ENCODE assay signal across 8 mouse cellular contexts in genomic region chr16:37867791-37868505, GRCm38 (mm10). TPM values are rescaled to one million over a fixed set of nuclear protein-coding genes. Genes with fewer than 3 reads are reported as not detected.
DNase-seq lines count a peak whose midpoint lies in the region; ATAC-seq and TF ChIP-seq lines count a peak whose summit lies in the region.

Gene Lrrc58 (plus strand): TSS chr16:37868389.

- H3K9ac ChIP-seq in heart, embryonic 13.5 days: peak within 1 kb of the TSS; percentile 98
- H3K9ac ChIP-seq in liver, embryonic 12.5 days: peak within 1 kb of the TSS; percentile 89
- H3K9ac ChIP-seq in stomach, embryonic 14.5 days (replicated peaks; ENCODE audit: low read depth, low read length): peak within 1 kb of the TSS; percentile 99

- H3K9me3 ChIP-seq in heart, embryonic 13.5 days: no peaks in the 10 kb centered on the region
- no peaks in the 10 kb centered on the region for H3K9me3 ChIP-seq in liver, embryonic 12.5 days (replicated peaks)
- no peaks in the 10 kb centered on the region for H3K9me3 ChIP-seq in stomach, embryonic 14.5 days (ENCODE audit: control insufficient read depth, low read depth, low read length)

- TF ChIP-seq CTCF in brain, embryonic 14.5 days (IDR thresholded peaks at IDR 0.05; ENCODE audit: borderline replicate concordance, extremely low read depth, insufficient read depth, insufficient read length): no peak

- H3K4me1 ChIP-seq in heart, embryonic 13.5 days: peaks cover 29% of the 10 kb centered on the region
- peaks cover 32% of the 10 kb centered on the region for H3K4me1 ChIP-seq in liver, embryonic 12.5 days
- H3K4me1 ChIP-seq in stomach, embryonic 14.5 days (ENCODE audit: control insufficient read depth, insufficient read depth, low read length): peaks cover 16% of the 10 kb centered on the region; the same call in 1 of the 2 replicates

- ATAC-seq in heart, embryonic 13.5 days (ENCODE audit: extremely low read depth, insufficient number of reproducible peaks, low FRiP score, low TSS enrichment): peak; percentile 90
- peak; percentile 90 for ATAC-seq in liver, embryonic 12.5 days
- peak; percentile 89 for ATAC-seq in stomach, embryonic 14.5 days (ENCODE audit: insufficient number of reproducible peaks, insufficient read depth, low FRiP score, low read depth)

- WGBS in heart, embryonic 13.5 days: under 1% methylated on average over 81 of the region's 86 CpGs
- WGBS in liver, embryonic 12.5 days (ENCODE audit: insufficient replicate concordance): 2% methylated on average over 39 of the region's 86 CpGs
- WGBS in stomach, embryonic 14.5 days: 1% methylated on average over 67 of the region's 86 CpGs

- peak within 1 kb of the TSS; percentile 87 for H3K4me3 ChIP-seq in heart, embryonic 13.5 days
- peak within 1 kb of the TSS; percentile 94 for H3K4me3 ChIP-seq in liver, embryonic 12.5 days
- H3K4me3 ChIP-seq in stomach, embryonic 14.5 days (ENCODE audit: low read depth, low read length): peak within 1 kb of the TSS; percentile 99

- H3K27ac ChIP-seq in heart, embryonic 13.5 days (replicated peaks): peak within 1 kb of the TSS; percentile 95
- peak within 1 kb of the TSS; percentile 90 for H3K27ac ChIP-seq in liver, embryonic 12.5 days
- H3K27ac ChIP-seq in stomach, embryonic 14.5 days (ENCODE audit: low read length): peak within 1 kb of the TSS; percentile 97

- no peaks in the 10 kb centered on the region for H3K27me3 ChIP-seq in heart, embryonic 13.5 days (replicated peaks)
- no peaks in the 10 kb centered on the region for H3K27me3 ChIP-seq in liver, embryonic 12.5 days (replicated peaks)
- no peaks in the 10 kb centered on the region for H3K27me3 ChIP-seq in stomach, embryonic 14.5 days (ENCODE audit: control insufficient read depth, insufficient read depth, low read length)

- peak; percentile 92 for TF ChIP-seq POLR2A in brain, embryonic 14.5 days (IDR thresholded peaks at IDR 0.05; ENCODE audit: borderline replicate concordance, extremely low read depth, insufficient read depth, insufficient read length, poor library complexity, severe bottlenecking)

- peak within 1 kb of the TSS; percentile 79 for H3K4me2 ChIP-seq in heart, embryonic 13.5 days
- peak within 1 kb of the TSS; percentile 90 for H3K4me2 ChIP-seq in liver, embryonic 12.5 days
- peak within 1 kb of the TSS; percentile 67 for H3K4me2 ChIP-seq in stomach, embryonic 14.5 days (replicated peaks; ENCODE audit: low read depth, low read length)

- H3K36me3 ChIP-seq in heart, embryonic 13.5 days: peaks cover 4% of the 10 kb centered on the region; the same call in 1 of the 2 replicates
- 0 out of 2 replicates have a peak, but pooled peaks cover 10% of the 10 kb centered on the region for H3K36me3 ChIP-seq in liver, embryonic 12.5 days
- no peaks in the 10 kb centered on the region for H3K36me3 ChIP-seq in stomach, embryonic 14.5 days (ENCODE audit: control insufficient read depth, insufficient read depth, low read length)

- DNase-seq in CD4-positive helper T cell, adult 2 months (ENCODE audit: low read depth, low spot score): peak; percentile 89
- peak; percentile 92 for DNase-seq in brain, embryonic 14.5 days (ENCODE audit: low read depth)
- DNase-seq in fibroblast of lung, adult 2 months (ENCODE audit: low read depth): peak; percentile 30
- DNase-seq in kidney, postnatal 10 days: peak; percentile 92
- peak; percentile 88 for DNase-seq in naive thymus-derived CD4-positive, alpha-beta T cell, adult 2 months (ENCODE audit: low read depth)

RNA-seq across cellular contexts. Expression of gene Lrrc58, which starts in this region (rescaled TPM):
- 21.9 and 32.2 TPM in 2 replicates for polyA plus RNA-seq in brain, embryonic 14.5 days (2012; rRNA removed)
- 35.0 and 37.1 TPM in 2 replicates for polyA plus RNA-seq in heart, embryonic 13.5 days (2015; fragmentation: Nextera tagmentation; extraction: Ambion mirVana)
- polyA plus RNA-seq in liver, embryonic 12.5 days (2016; fragmentation: Nextera tagmentation; extraction: Ambion mirVana): 22.0 and 22.2 TPM in 2 replicates
- 61.2 and 64.2 TPM in 2 replicates for polyA plus RNA-seq in stomach, embryonic 14.5 days (2014; fragmentation: Nextera tagmentation; extraction: Ambion mirVana)

Comparison
In these comparisons a context has a peak if more than half of its experiments do, and no peak if none do; other contexts are left out.
1. Peak in every context shown above with its lines: DNase-seq, ATAC-seq, H3K4me3 ChIP-seq and H3K27ac ChIP-seq.
2. DNase-seq: peak in every context shown above with its lines; median percentile 92 in brain, embryonic 14.5 days; 92 in kidney, postnatal 10 days; 89 in CD4-positive helper T cell, adult 2 months; 88 in naive thymus-derived CD4-positive, alpha-beta T cell, adult 2 months; 30 in fibroblast of lung, adult 2 months.